Mouse (Mus musculus) olfactory bulb, adult 2 months (tissue): ENCODE measurements around the gene Lsm12.

Source experiments
- CTCF ChIP-seq: fragments of 200-500 bp; IDR thresholded peaks from 2 replicates; pipeline ENCODE4 v1.5.1; 2012; ENCODE audit warnings: low read depth, mild to moderate bottlenecking, low read length, moderate library complexity; ENCODE audit not compliant: insufficient read depth
- POLR2A ChIP-seq: fragments of 200-500 bp; IDR thresholded peaks from 2 replicates; pipeline ENCODE4 v1.6.1; 2012; ENCODE audit warnings: mild to moderate bottlenecking, low read depth, low read length, moderate library complexity; ENCODE audit not compliant: insufficient read depth

DNA sequence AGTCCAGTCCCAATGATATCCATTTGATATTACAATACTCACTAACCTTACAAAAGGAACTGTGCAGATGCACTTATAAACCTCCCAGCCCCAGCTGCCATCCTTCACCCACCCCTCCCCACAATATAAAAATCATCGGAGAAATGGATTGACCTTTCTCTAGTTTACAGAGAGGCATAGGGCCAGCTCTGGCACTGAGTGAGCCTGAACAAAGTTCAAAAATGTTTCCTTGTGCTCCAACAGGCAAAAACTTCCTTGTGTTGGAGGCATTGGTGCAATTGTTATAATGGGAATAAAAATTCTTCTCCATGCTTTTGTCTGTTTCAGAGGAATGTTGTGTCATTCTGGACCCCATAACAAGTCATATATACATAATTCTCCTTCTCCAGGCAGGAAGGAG, 1.1 kb upstream of the Lsm12 start:
- no peak for TF ChIP-seq CTCF
- TF ChIP-seq POLR2A: no peak
